Mouse (Mus musculus): ENCODE results near the gene Zbtb33.

Zbtb33 gene

GRCm38 (mm10) chrX:38189552-38190457 lies at the start of gene Zbtb33:
Zbtb33 (plus strand) TSS chrX:38189793.
- DNase-seq = peak; percentile 77 to 86

- DNase-seq = no peak
Observed at GRCm38 (mm10) chrX:38159097-38159496, 30.5 kb upstream of the Zbtb33 start.

GRCm38 (mm10) chrX:38165315-38165714 lies 24.3 kb upstream of the Zbtb33 start:
- DNase-seq = no peak

- no peak for DNase-seq
Observed at GRCm38 (mm10) chrX:38166064-38166463, 23.5 kb upstream of the Zbtb33 start.

GRCm38 (mm10) chrX:38166592-38166991 lies 23.0 kb upstream of the Zbtb33 start:
- no peak for DNase-seq

- peak in 1 of 2 experiments; percentile 32 for DNase-seq
Observed at GRCm38 (mm10) chrX:38179891-38180310, 9.7 kb upstream of the Zbtb33 start.

GRCm38 (mm10) chrX:38180656-38181607 lies 8.7 kb upstream of the Zbtb33 start:
- DNase-seq = peak in 1 of 2 experiments; percentile 23

- peak; percentile 38 to 74 for DNase-seq
Observed at GRCm38 (mm10) chrX:38181608-38182258, 7.9 kb upstream of the Zbtb33 start.

- no peak for DNase-seq
Observed at GRCm38 (mm10) chrX:38185520-38185919, 4.1 kb upstream of the Zbtb33 start.

GRCm38 (mm10) chrX:38190458-38190764 lies 818 bp downstream of the Zbtb33 start:
- DNase-seq = no peak

GRCm38 (mm10) chrX:38201816-38202215 lies 12.2 kb downstream of the Zbtb33 start:
- DNase-seq = no peak

- no peak for DNase-seq
Observed at GRCm38 (mm10) chrX:38207392-38207791, 17.8 kb downstream of the Zbtb33 start.

GRCm38 (mm10) chrX:38216986-38217675 lies 27.5 kb downstream of the Zbtb33 start:
- DNase-seq = no peak

- no peak for DNase-seq
Observed at GRCm38 (mm10) chrX:38217676-38217991, 28.0 kb downstream of the Zbtb33 start.

- no peak for DNase-seq
Observed at GRCm38 (mm10) chrX:38222757-38223156, 33.2 kb downstream of the Zbtb33 start.

- no peak for DNase-seq
Observed at GRCm38 (mm10) chrX:38229888-38230287, 40.3 kb downstream of the Zbtb33 start.

GRCm38 (mm10) chrX:38237731-38238130 lies 48.1 kb downstream of the Zbtb33 start:
- peak; percentile 17 to 51 for DNase-seq

Data from spleen, adult 18-20 months (tissue).